Mouse (Mus musculus) ES-Bruce4 (cell line): ENCODE results near the gene Onecut3.

Source experiments
- CTCF ChIP-seq: IDR thresholded peaks from one replicate; pipeline ENCODE4 v1.8.1; 2011; ENCODE audit warnings: low read depth, low read length
- EP300 ChIP-seq: IDR thresholded peaks from 2 replicates; pipeline ENCODE4 v1.6.1; 2011; ENCODE audit warnings: low read depth, low read length; ENCODE audit not compliant: insufficient read depth

- TF ChIP-seq EP300 (no peak), CTCF (peak; percentile 82)
Measured at GRCm38 (mm10) chr10:80561116-80561944, 66.7 kb downstream of the Onecut3 start, which contains the start of gene Rexo1.
